Mouse (Mus musculus) gastrocnemius, postnatal 10 days (tissue): Measurements from ENCODE around the gene Dram2. TPM values are rescaled to one million over a fixed set of nuclear protein-coding genes. Genes with fewer than 3 reads are reported as not detected.

Experiments used
- total RNA-seq, 2 experiments: library from RNA; stranded (reverse); gene quantifications; 2 replicates each; pipeline ENCODE4 v1.2.3; 2021

The Dram2 gene
- total RNA-seq, 2 experiments from 2014 or later = 64.0 to 68.6 TPM

Other genes starting within 250 kb of the Dram2 start
- gene Chil6, start 141.6 kb upstream of the Dram2 start, total RNA-seq = not detected
- under 1 TPM; 0.18 to 0.31 TPM for gene Dennd2d, start 65.4 kb upstream of the Dram2 start, total RNA-seq
- gene Cept1, start within 50 bp of the Dram2 start, total RNA-seq = 10 to 100 TPM; 18.8 to 23.6 TPM
- gene Lrif1, start 137.2 kb downstream of the Dram2 start, total RNA-seq = 1 to 10 TPM; 7.1 to 9.1 TPM
- 1 to 10 TPM; 2.6 to 4.1 TPM for gene Cd53, start 242.4 kb downstream of the Dram2 start, total RNA-seq